ENCODE assay signal across 15 mouse cellular contexts in genomic region chr2:166375639-166376038, GRCm38 (mm10).
DNase-seq lines count a peak whose midpoint lies in the region; ATAC-seq lines count a peak whose summit lies in the region.
"Had no signal": no experiment of that assay in that cellular context is flagged by ENCODE, and none has a peak within 500 bp of the region (broad histone marks: within the 10 kb centered on the region; RNA-seq: fewer than 3 reads in every experiment).

No protein-coding gene starts in this region.

- ATAC-seq in frontal cortex, adult (ENCODE audit: low TSS enrichment): peak; percentile 80
- no peak for ATAC-seq in activated CD4-positive, CD25-positive, alpha-beta regulatory T cell, adult 4 months
- ATAC-seq: forebrain, postnatal 0 days; intestine, postnatal 0 days; midbrain, embryonic 16.5 days had no signal

- intact Hi-C loops in left cerebral cortex, postnatal 36 days (cut with DNase I): no loop called here

- DNase-seq in layer of hippocampus, adult 11-12 months (ENCODE audit: low spot score): peak; percentile 37
- DNase-seq in layer of hippocampus, postnatal 14 days (ENCODE audit: low spot score in 2 of 2): no peak
- peak; percentile 54 to 68 for DNase-seq in left cerebral cortex, postnatal 36 days (ENCODE audit: low spot score in 2 of 2)
- peak; percentile 49 for DNase-seq in right cerebral cortex, postnatal 25 days
- no peak for DNase-seq in cerebellum, postnatal 10 days
- DNase-seq in retina, embryonic 14.5 days (ENCODE audit: low spot score): no peak
- DNase-seq: adrenal gland, postnatal 10 days; cerebellum, adult 9-10 months; forebrain, postnatal 0 days; kidney, postnatal 25 days; lung, postnatal 4 days had no signal

Comparison
In these comparisons a context has a peak if more than half of its experiments do, and no peak if none do; other contexts are left out.
1. DNase-seq: peak in layer of hippocampus, adult 11-12 months (single experiment), left cerebral cortex, postnatal 36 days (2 of 2) and right cerebral cortex, postnatal 25 days (single experiment); none in layer of hippocampus, postnatal 14 days (0 of 2), cerebellum, postnatal 10 days (0 of 2) and retina, embryonic 14.5 days (single experiment).